Comparison of ENCODE assay signal across 21 mouse cellular contexts in genomic region chr13:58212530-58212929, GRCm38 (mm10). TPM values are rescaled to one million over a fixed set of nuclear protein-coding genes. Genes with fewer than 3 reads are reported as not detected.
DNase-seq lines count a peak whose midpoint lies in the region; ATAC-seq and TF ChIP-seq lines count a peak whose summit lies in the region.
"Had no signal": no experiment of that assay in that cellular context is flagged by ENCODE, and none has a peak within 500 bp of the region (broad histone marks: within the 10 kb centered on the region; RNA-seq: fewer than 3 reads in every experiment).

No protein-coding gene starts in this region.

- no peak overlapping the region for H3K27ac ChIP-seq in hindbrain, embryonic 14.5 days
- H3K27ac ChIP-seq in hindbrain, embryonic 13.5 days: no peak overlapping the region
- H3K27ac ChIP-seq in midbrain, embryonic 13.5 days: no peak overlapping the region
- no peak overlapping the region for H3K27ac ChIP-seq in midbrain, embryonic 15.5 days
- no peak overlapping the region for H3K27ac ChIP-seq in MEL (ENCODE audit: control insufficient read depth, low read depth, low read length)

- no peak overlapping the region for H3K9ac ChIP-seq in hindbrain, embryonic 14.5 days
- H3K9ac ChIP-seq in hindbrain, embryonic 13.5 days: no peak overlapping the region
- H3K9ac ChIP-seq in midbrain, embryonic 13.5 days (replicated peaks): 0 out of 2 replicates have a peak overlapping the region, but pooled peaks have one; percentile 36
- no peak overlapping the region for H3K9ac ChIP-seq in midbrain, embryonic 15.5 days
- H3K9ac ChIP-seq in MEL (ENCODE audit: control insufficient read depth, low read depth, low read length, poor library complexity, severe bottlenecking): no peak overlapping the region

- H3K27me3 ChIP-seq in hindbrain, embryonic 14.5 days (ENCODE audit: control insufficient read depth, insufficient read depth, low read length): no peaks in the 10 kb centered on the region
- H3K27me3 ChIP-seq in hindbrain, embryonic 13.5 days: no peaks in the 10 kb centered on the region
- H3K27me3 ChIP-seq in midbrain, embryonic 13.5 days: peaks cover 5% of the 10 kb centered on the region; the same call in 1 of the 2 replicates
- no peaks in the 10 kb centered on the region for H3K27me3 ChIP-seq in midbrain, embryonic 15.5 days (replicated peaks)
- no peaks in the 10 kb centered on the region for H3K27me3 ChIP-seq in MEL (ENCODE audit: control insufficient read depth in 1 of 2, insufficient read depth in 2 of 2, low read length in 2 of 2)
- H3K27me3 ChIP-seq: CH12.LX, Patski had no signal

- no peak for ATAC-seq in hindbrain, embryonic 14.5 days (ENCODE audit: low FRiP score)
- ATAC-seq in hindbrain, embryonic 13.5 days (ENCODE audit: low FRiP score): no peak
- ATAC-seq in midbrain, embryonic 13.5 days: no peak
- ATAC-seq in midbrain, embryonic 15.5 days (replicated peaks): no peak
- ATAC-seq: activated CD4-positive, CD25-positive, alpha-beta regulatory T cell, adult 4 months; CD4-positive, CD25-positive, alpha-beta regulatory T cell, adult 4 months; Patski had no signal

- peaks cover 3% of the 10 kb centered on the region; the same call in 1 of the 2 replicates for H3K36me3 ChIP-seq in hindbrain, embryonic 14.5 days (replicated peaks; ENCODE audit: control insufficient read depth, insufficient read depth)
- H3K36me3 ChIP-seq in hindbrain, embryonic 13.5 days: no peaks in the 10 kb centered on the region
- no peaks in the 10 kb centered on the region for H3K36me3 ChIP-seq in midbrain, embryonic 13.5 days
- H3K36me3 ChIP-seq in midbrain, embryonic 15.5 days (replicated peaks): no peaks in the 10 kb centered on the region
- H3K36me3 ChIP-seq in MEL (ENCODE audit: control insufficient read depth in 1 of 2, insufficient read depth in 2 of 2, low read length in 2 of 2): peaks cover 4 to 37% of the 10 kb centered on the region in 2 experiments

- no peaks in the 10 kb centered on the region for H3K9me3 ChIP-seq in hindbrain, embryonic 14.5 days (ENCODE audit: control insufficient read depth, low read length)
- H3K9me3 ChIP-seq in hindbrain, embryonic 13.5 days: no peaks in the 10 kb centered on the region
- H3K9me3 ChIP-seq in midbrain, embryonic 13.5 days: no peaks in the 10 kb centered on the region
- H3K9me3 ChIP-seq in midbrain, embryonic 15.5 days: no peaks in the 10 kb centered on the region
- no peaks in the 10 kb centered on the region for H3K9me3 ChIP-seq in MEL (replicated peaks; ENCODE audit: insufficient read depth, low read length)
- H3K9me3 ChIP-seq: G1E had no signal

- 83% methylated on average over 2 of the region's 2 CpGs for WGBS in hindbrain, embryonic 14.5 days
- 84% methylated on average over 2 of the region's 2 CpGs for WGBS in hindbrain, embryonic 13.5 days
- WGBS in midbrain, embryonic 13.5 days: 83% methylated on average over 2 of the region's 2 CpGs
- 77% methylated on average over 2 of the region's 2 CpGs for WGBS in midbrain, embryonic 15.5 days

- no peak overlapping the region for H3K4me3 ChIP-seq in hindbrain, embryonic 14.5 days (replicated peaks; ENCODE audit: low read length)
- H3K4me3 ChIP-seq in hindbrain, embryonic 13.5 days: no peak overlapping the region
- no peak overlapping the region for H3K4me3 ChIP-seq in midbrain, embryonic 13.5 days (replicated peaks)
- H3K4me3 ChIP-seq in midbrain, embryonic 15.5 days: no peak overlapping the region
- no peak overlapping the region for H3K4me3 ChIP-seq in MEL (ENCODE audit: control insufficient read depth in 1 of 2, insufficient read depth in 1 of 2, low read depth in 2 of 2, low read length in 2 of 2)

- no peak for DNase-seq in hindbrain, embryonic 14.5 days (ENCODE audit: low spot score)
- DNase-seq in MEL (ENCODE audit: low read depth, low spot score): no peak
- no peak for DNase-seq in layer of hippocampus, adult 9-11 months
- DNase-seq: adrenal gland, adult 2 months; adrenal gland, adult 8-10 months; adrenal gland, postnatal 10 days; adrenal gland, postnatal 14 days; adrenal gland, postnatal 25 days; adrenal gland, postnatal 36 days; B cell, adult 2 months; cerebellum, adult 11 months; cerebellum, adult 18-20 months; cerebellum, adult 2 months had no signal

- no peak for TF ChIP-seq RAD21 in MEL (IDR thresholded peaks at IDR 0.05; ENCODE audit: low read depth, low read length)

- peaks cover 23% of the 10 kb centered on the region for H3K4me1 ChIP-seq in hindbrain, embryonic 14.5 days (replicated peaks; ENCODE audit: control insufficient read depth, insufficient read depth, low read length)
- peaks cover 35% of the 10 kb centered on the region for H3K4me1 ChIP-seq in hindbrain, embryonic 13.5 days (replicated peaks)
- H3K4me1 ChIP-seq in midbrain, embryonic 13.5 days (replicated peaks): peaks cover 34% of the 10 kb centered on the region
- H3K4me1 ChIP-seq in midbrain, embryonic 15.5 days: peaks cover 42% of the 10 kb centered on the region
- peaks cover 14 to 16% of the 10 kb centered on the region in 2 experiments for H3K4me1 ChIP-seq in MEL (ENCODE audit: control insufficient read depth in 1 of 2, insufficient read depth in 2 of 2, low read length in 2 of 2)

- TF ChIP-seq EP300 in MEL (IDR thresholded peaks at IDR 0.05; ENCODE audit: low read depth in 1 of 2, low read length in 2 of 2): no peak

- H3K79me2 ChIP-seq in MEL (ENCODE audit: control insufficient read depth, insufficient read depth, low read length, poor library complexity): peaks cover 75% of the 10 kb centered on the region

- no peak for TF ChIP-seq POLR2A in MEL (IDR thresholded peaks at IDR 0.05; ENCODE audit: control insufficient read depth in 1 of 2, insufficient read depth in 1 of 2, low read depth in 1 of 2, low read length in 2 of 2, poor library complexity in 1 of 2)

- TF ChIP-seq CTCF in MEL (IDR thresholded peaks at IDR 0.05 in 2 of 3, conservative IDR thresholded peaks at IDR 0.05 in 1 of 3; ENCODE audit: control insufficient read depth in 1 of 3, insufficient read depth in 1 of 3, low read depth in 2 of 3, low read length in 3 of 3, poor library complexity in 1 of 3, severe bottlenecking in 1 of 3): no peak

- 0 out of 2 replicates have a peak overlapping the region, but pooled peaks have one; percentile 4 for H3K4me2 ChIP-seq in hindbrain, embryonic 14.5 days (replicated peaks)
- H3K4me2 ChIP-seq in hindbrain, embryonic 13.5 days: no peak overlapping the region
- no peak overlapping the region for H3K4me2 ChIP-seq in midbrain, embryonic 13.5 days (replicated peaks)
- no peak overlapping the region for H3K4me2 ChIP-seq in midbrain, embryonic 15.5 days

TF ChIP-seq in MEL, 35 proteins besides CTCF, POLR2A, EP300 and RAD21:
- TF ChIP-seq MAX (IDR thresholded peaks at IDR 0.05; ENCODE audit: low read length) (no peak), TBP (IDR thresholded peaks at IDR 0.05; ENCODE audit: low read depth, low read length) (no peak), MXI1 (IDR thresholded peaks at IDR 0.05; ENCODE audit: low read depth, low read length) (peak; percentile 90), NRF1 (IDR thresholded peaks at IDR 0.05; ENCODE audit: insufficient read depth, low read depth, low read length, poor library complexity, severe bottlenecking) (no peak), MAFK (IDR thresholded peaks at IDR 0.05; ENCODE audit: borderline replicate concordance, low read depth, low read length) (no peak), POLR2AphosphoS5 (IDR thresholded peaks at IDR 0.05; ENCODE audit: borderline replicate concordance, low read depth, low read length) (no peak), USF1 (IDR thresholded peaks at IDR 0.05; ENCODE audit: low read depth, low read length) (peak; percentile 32; the same call in 1 of the 2 replicates), UBTF (IDR thresholded peaks at IDR 0.05; ENCODE audit: borderline replicate concordance, insufficient read depth, low read depth, low read length) (no peak), E2F4 (IDR thresholded peaks at IDR 0.05; ENCODE audit: borderline replicate concordance, low read depth, low read length) (no peak), BHLHE40 (IDR thresholded peaks at IDR 0.05; ENCODE audit: borderline replicate concordance, low read depth, low read length) (peak; percentile 72), SIN3A (IDR thresholded peaks at IDR 0.05; ENCODE audit: low read length) (peak; percentile 27; the same call in 1 of the 2 replicates), ZNF384 (IDR thresholded peaks at IDR 0.05; ENCODE audit: low read depth, low read length) (no peak), MAZ (IDR thresholded peaks at IDR 0.05; ENCODE audit: low read depth, low read length) (no peak)
TF ChIP-seq in MEL: peak in this region for 4.

RNA-seq across cellular contexts. Expression of gene Ubqln1, which starts 2.9 kb away (rescaled TPM):
- 120 and 149 TPM in 2 replicates for polyA plus RNA-seq in hindbrain, embryonic 14.5 days (2014; fragmentation: Nextera tagmentation; extraction: Ambion mirVana)
- polyA plus RNA-seq in hindbrain, embryonic 13.5 days (2015; fragmentation: Nextera tagmentation; extraction: Ambion mirVana): 125 and 126 TPM in 2 replicates
- 116 and 132 TPM in 2 replicates for polyA plus RNA-seq in midbrain, embryonic 13.5 days (2015; fragmentation: Nextera tagmentation; extraction: Ambion mirVana)
- 139 and 146 TPM in 2 replicates for polyA plus RNA-seq in midbrain, embryonic 15.5 days (2015; fragmentation: Nextera tagmentation; extraction: Ambion mirVana)
- total RNA-seq in MEL (2012; rRNA removed): 68.6 and 77.2 TPM in 2 replicates
- polyA plus RNA-seq in MEL (2012; ENCODE audit: insufficient read depth in 1 of 2, insufficient read length in 2 of 2, low read depth in 1 of 2, low replicate concordance in 2 of 2, missing spikeins in 1 of 2): 100 to 1,000 TPM in 1 of 2 experiments, not detected in 1; 146 TPM

RNA-seq across cellular contexts. Expression of gene Idnk, which starts 55.1 kb away (rescaled TPM):
- 53.4 and 63.2 TPM in 2 replicates for polyA plus RNA-seq in hindbrain, embryonic 14.5 days (2014; fragmentation: Nextera tagmentation; extraction: Ambion mirVana)
- 71.4 and 73.5 TPM in 2 replicates for polyA plus RNA-seq in hindbrain, embryonic 13.5 days (2015; fragmentation: Nextera tagmentation; extraction: Ambion mirVana)
- polyA plus RNA-seq in midbrain, embryonic 13.5 days (2015; fragmentation: Nextera tagmentation; extraction: Ambion mirVana): 70.3 and 77.4 TPM in 2 replicates
- polyA plus RNA-seq in midbrain, embryonic 15.5 days (2015; fragmentation: Nextera tagmentation; extraction: Ambion mirVana): 60.4 and 60.8 TPM in 2 replicates
- total RNA-seq in MEL (2012; rRNA removed): 26.0 and 29.5 TPM in 2 replicates
- 10 to 100 TPM in 1 of 2 experiments, not detected in 1; 50.3 TPM for polyA plus RNA-seq in MEL (2012; ENCODE audit: insufficient read depth in 1 of 2, insufficient read length in 2 of 2, low read depth in 1 of 2, low replicate concordance in 2 of 2, missing spikeins in 1 of 2)
